8 mouse cellular contexts compared by ENCODE assay signal in the genomic region with DNA sequence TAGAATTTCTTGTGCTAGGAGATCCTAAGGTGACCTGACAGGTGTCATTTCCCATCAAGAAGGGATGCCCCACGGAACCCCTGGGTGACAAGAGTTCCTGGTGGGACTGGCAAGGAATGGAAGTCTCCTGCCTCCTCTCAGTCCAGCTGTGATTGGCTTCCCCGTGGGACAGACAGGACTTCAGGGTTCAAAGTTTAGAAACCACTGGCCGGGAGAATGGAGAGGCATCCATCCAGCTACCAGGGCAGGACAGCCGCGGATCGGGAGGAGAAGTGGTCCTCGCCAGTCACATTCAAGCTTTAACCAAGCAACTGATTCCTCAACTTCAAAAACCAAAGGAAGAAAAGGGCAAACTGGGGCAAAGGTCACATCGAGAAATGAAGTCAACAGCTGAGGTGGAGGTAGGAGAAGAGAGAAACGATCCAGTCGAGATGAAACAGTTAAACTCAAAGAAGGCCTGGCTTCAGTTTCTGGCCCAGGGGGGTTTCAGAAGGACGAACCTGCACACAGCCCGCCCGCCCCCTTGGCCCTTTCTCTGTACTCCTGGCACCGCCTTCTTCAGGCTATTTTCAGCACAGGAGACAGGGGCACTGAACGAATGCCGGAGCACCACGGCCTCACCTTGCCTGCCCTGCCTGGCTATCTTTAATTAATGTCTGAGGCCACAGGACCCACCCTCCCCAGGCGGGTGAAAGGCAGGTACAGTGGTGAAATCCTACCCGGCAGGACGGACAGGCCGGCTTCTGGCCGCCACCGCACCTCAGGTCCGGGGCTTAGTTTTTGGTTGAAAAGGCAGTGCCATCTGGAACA. TPM values are rescaled to one million over a fixed set of nuclear protein-coding genes. Genes with fewer than 3 reads are reported as not detected.
A peak's percentile ranks its signal among the peaks of the same experiment; 100 is the strongest.
DNase-seq lines count a peak whose midpoint lies in the region; ATAC-seq and TF ChIP-seq lines count a peak whose summit lies in the region.

No protein-coding gene starts in this region.

- H3K36me3 ChIP-seq in CH12.LX (replicated peaks in 1 of 2; ENCODE audit: control insufficient read depth in 1 of 2, insufficient read depth in 1 of 2, low read length in 1 of 2), result peaks cover 0 to 39% of the 10 kb centered on the region in 2 experiments
- peaks cover 73% of the 10 kb centered on the region for H3K36me3 ChIP-seq in E14TG2a.4 (ENCODE audit: insufficient read depth, low read length)
- no peaks in the 10 kb centered on the region; the same call in 1 of the 2 replicates for H3K36me3 ChIP-seq in limb, embryonic 11.5 days (ENCODE audit: control insufficient read depth, insufficient read depth, low read length)

- peaks cover 31 to 87% of the 10 kb centered on the region in 2 experiments for H3K4me1 ChIP-seq in CH12.LX (ENCODE audit: control insufficient read depth in 1 of 2, insufficient read depth in 2 of 2)
- H3K4me1 ChIP-seq in E14TG2a.4 (replicated peaks; ENCODE audit: low read depth, low read length), result peaks cover 99% of the 10 kb centered on the region
- peaks cover 46% of the 10 kb centered on the region for H3K4me1 ChIP-seq in limb, embryonic 11.5 days (ENCODE audit: control insufficient read depth, insufficient read depth, low read length)

- TF ChIP-seq CTCF in CH12.LX (conservative IDR thresholded peaks at IDR 0.05 in 1 of 2, IDR thresholded peaks at IDR 0.05 in 1 of 2; ENCODE audit: low read depth in 2 of 2, low read length in 2 of 2), result no peak
- TF ChIP-seq CTCF in E14TG2a.4 (conservative IDR thresholded peaks at IDR 0.05; ENCODE audit: low read length), result no peak

- DNase-seq in CH12.LX (ENCODE audit: extremely low read depth) (no peak), adipocyte (ENCODE audit: low spot score) (no peak)
- DNase-seq in heart, postnatal 4 days, result peak; percentile 73
- no peak for DNase-seq in limb, embryonic 11.5 days (ENCODE audit: low spot score)
- no peak for DNase-seq in ovary, adult 18-20 months (ENCODE audit: low spot score)
- DNase-seq in adrenal gland, postnatal 36 days, result no peak

- H3K4me3 ChIP-seq in CH12.LX (replicated peaks in 1 of 3; ENCODE audit: low read depth in 2 of 3, low read length in 2 of 3, poor library complexity in 1 of 3) (no peak overlapping the region), E14TG2a.4 (replicated peaks; ENCODE audit: low read length) (peak overlapping the region; percentile 65)
- H3K4me3 ChIP-seq in limb, embryonic 11.5 days (ENCODE audit: low read depth, low read length), result no peak overlapping the region

- H3K9ac ChIP-seq in CH12.LX (ENCODE audit: insufficient read depth, low read depth), result no peak overlapping the region
- H3K9ac ChIP-seq in limb, embryonic 11.5 days (ENCODE audit: low read length), result no peak overlapping the region

- in situ Hi-C loops in CH12.LX (cut with MboI; ENCODE audit: low pct_ligation_motif_present, low pct_unique_long_range_greater_than_20kb, low sequenced_read_pairs), result loop anchor here (10.0 kb wide), 1 partner anchor 268 kb away; no protein-coding TSS in a partner anchor

- H3K79me2 ChIP-seq in CH12.LX (replicated peaks; ENCODE audit: control insufficient read depth, extremely low read depth, insufficient read depth, poor library complexity, severe bottlenecking), result peaks cover 19% of the 10 kb centered on the region

- H3K27me3 ChIP-seq in CH12.LX (replicated peaks) (no peaks in the 10 kb centered on the region), E14TG2a.4 (ENCODE audit: insufficient read depth, low read length) (peaks cover 30% of the 10 kb centered on the region)
- no peaks in the 10 kb centered on the region for H3K27me3 ChIP-seq in limb, embryonic 11.5 days (ENCODE audit: control insufficient read depth, insufficient read depth, low read length)

- H3K9me3 ChIP-seq in CH12.LX (replicated peaks; ENCODE audit: low read length), result peaks cover 7% of the 10 kb centered on the region
- peaks cover 15% of the 10 kb centered on the region; the same call in 1 of the 2 replicates for H3K9me3 ChIP-seq in E14TG2a.4 (ENCODE audit: low read length)
- no peaks in the 10 kb centered on the region for H3K9me3 ChIP-seq in limb, embryonic 11.5 days (ENCODE audit: control insufficient read depth, low read length)

- H3K27ac ChIP-seq in CH12.LX (ENCODE audit: insufficient read depth, low read depth), result no peak overlapping the region
- no peak overlapping the region for H3K27ac ChIP-seq in limb, embryonic 11.5 days (replicated peaks; ENCODE audit: low read depth, low read length)

- no peak for TF ChIP-seq POLR2A in CH12.LX (IDR thresholded peaks at IDR 0.05; ENCODE audit: low read depth, low read length)

- WGBS in limb, embryonic 11.5 days, result 51% methylated on average over 24 of the region's 24 CpGs

- ATAC-seq in limb, embryonic 11.5 days (ENCODE audit: insufficient number of reproducible peaks, low FRiP score, low TSS enrichment, low read depth), result no peak
- no peak for ATAC-seq in frontal cortex, adult (ENCODE audit: low TSS enrichment)

- TF ChIP-seq EP300 in CH12.LX (IDR thresholded peaks at IDR 0.05; ENCODE audit: low read length), result no peak

- peak overlapping the region; percentile 19 for H3K4me2 ChIP-seq in CH12.LX (ENCODE audit: insufficient read depth, low read depth, poor library complexity, severe bottlenecking)
- peak overlapping the region; percentile 93; the same call in 1 of the 2 replicates for H3K4me2 ChIP-seq in limb, embryonic 11.5 days (ENCODE audit: low read depth, severe bottlenecking)

- dilution Hi-C loops in CH12.LX (cut with MboI; ENCODE audit: extremely low pct_ligation_motif_present, extremely low pct_unique_long_range_greater_than_20kb, low sequenced_read_pairs), result no loop called here

- no peak for TF ChIP-seq RAD21 in CH12.LX (IDR thresholded peaks at IDR 0.05; ENCODE audit: low read depth, low read length)

TF ChIP-seq in CH12.LX, 34 proteins besides CTCF, POLR2A, EP300 and RAD21:
- TF ChIP-seq MAZ (IDR thresholded peaks at IDR 0.05; ENCODE audit: low read depth, low read length), result no peak
- no peak for TF ChIP-seq ELF1 (IDR thresholded peaks at IDR 0.05; ENCODE audit: low read depth, low read length)
- no peak for TF ChIP-seq MYC (IDR thresholded peaks at IDR 0.05; ENCODE audit: low read depth, low read length)
- TF ChIP-seq CHD1 (IDR thresholded peaks at IDR 0.05; ENCODE audit: low read depth, low read length), result no peak
- no peak for TF ChIP-seq HCFC1 (IDR thresholded peaks at IDR 0.05; ENCODE audit: low read depth, low read length)
TF ChIP-seq in CH12.LX: peak in this region for 0.

RNA-seq across cellular contexts. Expression of gene Snx18, which starts 6.0 kb away (rescaled TPM):
- total RNA-seq in CH12.LX (2012; rRNA removed) (9.1 and 9.5 TPM in 2 replicates), CH12.LX (2014; rRNA removed) (11.6 and 12.6 TPM in 2 replicates)
- polyA plus RNA-seq in CH12.LX (2012; ENCODE audit: insufficient read length, low read depth), result 6.4 and 7.0 TPM in 2 replicates
- 10 to 100 TPM; 32.6 to 34.4 TPM for total RNA-seq in heart, postnatal 4 days (2021)
- polyA plus RNA-seq in limb, embryonic 11.5 days (2014; fragmentation: Nextera tagmentation; extraction: Ambion mirVana), result 32.8 and 39.2 TPM in 2 replicates
- total RNA-seq in adrenal gland, postnatal 36 days (2021), result 10 to 100 TPM; 22.1 to 25.7 TPM

RNA-seq across cellular contexts. Expression of gene Hspb3, which starts 51.1 kb away (rescaled TPM):
- not detected in 2 replicates for total RNA-seq in CH12.LX (2012; rRNA removed)
- not detected in 2 replicates for total RNA-seq in CH12.LX (2014; rRNA removed)
- not detected in 2 replicates for polyA plus RNA-seq in CH12.LX (2012; ENCODE audit: insufficient read length, low read depth)
- total RNA-seq in heart, postnatal 4 days (2021), result 10 to 100 TPM; 27.4 to 28.9 TPM
- 0.26 and 0.27 TPM in 2 replicates for polyA plus RNA-seq in limb, embryonic 11.5 days (2014; fragmentation: Nextera tagmentation; extraction: Ambion mirVana)
- not detected for total RNA-seq in adrenal gland, postnatal 36 days (2021)

Comparison
In these comparisons a context has a peak if more than half of its experiments do, and no peak if none do; other contexts are left out.
1. RNA of gene Hspb3, which starts 51.1 kb away (total RNA-seq): 27.4 to 28.9 TPM in heart, postnatal 4 days; not detected in CH12.LX and not detected in adrenal gland, postnatal 36 days; every median in the first group is over 10 times any median in the second.